Mouse (Mus musculus): ENCODE measurements around the gene Neurl2.
"Not testable (repeated sequence)": the region's sequence is repeated elsewhere in the genome, so short reads cannot be mapped to it uniquely, and the experiment has no call there.

Gene Neurl2

GRCm38 (mm10) chr2:164857842-164858553 lies 24.7 kb upstream of the Neurl2 start:
- no peak for DNase-seq (ENCODE audit: low spot score in 2 of 2)

- no peak for DNase-seq (ENCODE audit: low spot score in 2 of 2)
Measured at GRCm38 (mm10) chr2:164857101-164857821, 24.0 kb upstream of the Neurl2 start, which contains the start of gene Pltp. TSS of gene Pltp (minus strand) at chr2:164857711.

GRCm38 (mm10) chr2:164856309-164857100 lies 23.2 kb upstream of the Neurl2 start:
- no peak for DNase-seq (ENCODE audit: low spot score in 2 of 2)

- not testable (repeated sequence) for DNase-seq (ENCODE audit: low spot score in 2 of 2)
Measured at GRCm38 (mm10) chr2:164855572-164855971, 22.3 kb upstream of the Neurl2 start.

- no peak for DNase-seq (ENCODE audit: low spot score in 2 of 2)
Measured at GRCm38 (mm10) chr2:164850061-164850460, 16.8 kb upstream of the Neurl2 start.

GRCm38 (mm10) chr2:164845782-164846181 lies 12.5 kb upstream of the Neurl2 start:
- no peak for DNase-seq (ENCODE audit: low spot score in 2 of 2)

- DNase-seq (ENCODE audit: low spot score in 2 of 2), result no peak
Measured at GRCm38 (mm10) chr2:164835164-164835563, 1.9 kb upstream of the Neurl2 start.

- DNase-seq (ENCODE audit: low spot score in 2 of 2), result no peak
Measured at GRCm38 (mm10) chr2:164834531-164834930, 1.3 kb upstream of the Neurl2 start.

GRCm38 (mm10) chr2:164832748-164833301 lies 431 bp downstream of the Neurl2 start, which contains the start of gene Ctsa:
TSS of gene Ctsa (plus strand) at chr2:164832873.
- DNase-seq (ENCODE audit: low spot score in 2 of 2), result peak; percentile 73 to 76

GRCm38 (mm10) chr2:164832032-164832747 lies 1.1 kb downstream of the Neurl2 start:
- no peak for DNase-seq (ENCODE audit: low spot score in 2 of 2)

GRCm38 (mm10) chr2:164831029-164831428 lies 2.2 kb downstream of the Neurl2 start:
- DNase-seq (ENCODE audit: low spot score in 2 of 2), result no peak

GRCm38 (mm10) chr2:164829090-164829489 lies 4.2 kb downstream of the Neurl2 start:
- DNase-seq (ENCODE audit: low spot score in 2 of 2), result no peak

GRCm38 (mm10) chr2:164828437-164828836 lies 4.8 kb downstream of the Neurl2 start, which contains the start of gene Spata25:
TSS of gene Spata25 (minus strand) at chr2:164828537.
- no peak for DNase-seq (ENCODE audit: low spot score in 2 of 2)

- DNase-seq (ENCODE audit: low spot score in 2 of 2), result no peak
Measured at GRCm38 (mm10) chr2:164827146-164827850, 6.0 kb downstream of the Neurl2 start.

GRCm38 (mm10) chr2:164825521-164825920 lies 7.7 kb downstream of the Neurl2 start:
- DNase-seq (ENCODE audit: low spot score in 2 of 2), result no peak

GRCm38 (mm10) chr2:164823969-164824368 lies 9.3 kb downstream of the Neurl2 start:
- DNase-seq (ENCODE audit: low spot score in 2 of 2), result no peak

- DNase-seq (ENCODE audit: low spot score in 2 of 2), result peak in 1 of 2 experiments; percentile 28
Measured at GRCm38 (mm10) chr2:164823181-164823585, 10.1 kb downstream of the Neurl2 start.

GRCm38 (mm10) chr2:164822636-164823165 lies 10.6 kb downstream of the Neurl2 start, which contains the start of gene Zswim1:
TSS of gene Zswim1 (plus strand) at chr2:164822686.
- peak; percentile 99 for DNase-seq (ENCODE audit: low spot score in 2 of 2)

- no peak for DNase-seq (ENCODE audit: low spot score in 2 of 2)
Measured at GRCm38 (mm10) chr2:164821060-164821459, 12.2 kb downstream of the Neurl2 start.

GRCm38 (mm10) chr2:164817703-164818102 lies 15.6 kb downstream of the Neurl2 start:
- DNase-seq (ENCODE audit: low spot score in 2 of 2), result no peak
